Mouse (Mus musculus): ENCODE results near the gene Dnajc27. TPM values are rescaled to one million over a fixed set of nuclear protein-coding genes. Genes with fewer than 3 reads are reported as not detected.

Gene Dnajc27
- 1 to 10 TPM; 8.3 to 9.7 TPM for total RNA-seq (2021)
- polyA plus RNA-seq (2012; rRNA removed) = 7.0 and 14.0 TPM in 2 replicates
- long read RNA-seq, full-length matches to known transcripts = 7 of 13 reads
- long read RNA-seq, partial matches to known transcripts = 2 of 13 reads
- long read RNA-seq, other reads (novel, unspliced or antisense) = 4 of 13 reads

DNA sequence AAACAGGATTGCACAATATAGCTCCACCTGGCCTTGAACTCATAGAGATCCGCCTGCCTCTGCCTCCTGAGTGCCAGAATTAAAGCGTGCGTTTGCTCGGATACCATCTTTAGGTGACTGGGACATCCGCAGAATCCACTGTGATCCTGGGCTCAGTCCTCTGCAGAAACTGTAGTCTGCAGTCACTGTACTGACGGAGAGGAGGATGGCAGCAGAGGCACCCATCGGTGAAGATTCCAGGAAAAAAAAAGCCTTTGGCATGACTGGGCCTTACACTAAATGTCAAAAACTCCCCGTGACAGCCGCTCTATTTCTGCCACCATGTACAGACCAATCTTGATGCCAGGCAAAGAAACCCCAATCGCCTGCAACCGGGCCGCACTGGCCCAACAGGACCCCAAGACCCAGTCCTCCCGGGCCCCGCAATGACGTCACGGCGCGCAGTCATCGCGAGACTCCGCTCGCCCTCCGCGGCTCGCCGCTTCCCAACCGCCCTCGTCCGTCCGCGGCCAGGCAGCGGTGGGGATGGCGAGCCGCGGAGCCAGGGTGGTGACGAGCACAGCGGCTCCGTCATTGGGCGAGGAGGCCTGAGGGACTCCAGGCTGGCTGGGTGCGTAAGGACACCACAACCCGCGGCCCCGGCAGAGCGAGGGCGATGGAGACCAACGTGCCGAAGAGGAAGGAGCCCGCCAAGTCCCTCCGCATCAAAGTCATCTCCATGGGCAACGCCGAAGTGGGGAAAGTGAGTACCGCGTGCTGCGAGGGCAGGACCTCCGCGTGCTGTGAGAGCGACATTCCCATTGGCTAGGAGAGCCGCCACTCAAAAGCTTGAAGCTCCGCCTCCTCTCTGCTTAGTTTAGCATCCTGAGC, at the start of gene Dnajc27:
TSS of gene Dnajc27 (plus strand) at position 452 of the 870 bp plus-strand sequence.
- peak; percentile 95 to 97 for DNase-seq
- H3K27ac ChIP-seq = peak within 1 kb of the TSS; percentile 94
- no peaks in the 10 kb centered on the region for H3K36me3 ChIP-seq (ENCODE audit: control insufficient read depth, insufficient read depth, low read length)
- H3K4me3 ChIP-seq = peak within 1 kb of the TSS; percentile 69
- H3K79me2 ChIP-seq (replicated peaks; ENCODE audit: control insufficient read depth, insufficient read depth, low read length) = no peaks in the 10 kb centered on the region
- H3K9ac ChIP-seq (ENCODE audit: low read depth, low read length) = peak within 1 kb of the TSS; percentile 96
- intact Hi-C loops (cut with DNase I) = loop anchor here (5.0 kb wide), 1 partner anchor 420 kb away; no protein-coding TSS in a partner anchor
- H3K4me1 ChIP-seq (ENCODE audit: control insufficient read depth, insufficient read depth, low read length) = peaks cover 3% of the 10 kb centered on the region
- WGBS = 6% methylated on average over 59 of the region's 59 CpGs
- TF ChIP-seq EP300 (IDR thresholded peaks at IDR 0.05; ENCODE audit: insufficient read depth, low read depth, low read length) = 0 out of 2 replicates have a peak, but pooled peaks have one; percentile 40
- peak; percentile 81 for TF ChIP-seq POLR2A (IDR thresholded peaks at IDR 0.05; ENCODE audit: insufficient read depth, low read depth, low read length)
- no peak for TF ChIP-seq CTCF (IDR thresholded peaks at IDR 0.05)
- H3K27me3 ChIP-seq (ENCODE audit: control insufficient read depth, insufficient read depth, low read length) = no peaks in the 10 kb centered on the region

DNA sequence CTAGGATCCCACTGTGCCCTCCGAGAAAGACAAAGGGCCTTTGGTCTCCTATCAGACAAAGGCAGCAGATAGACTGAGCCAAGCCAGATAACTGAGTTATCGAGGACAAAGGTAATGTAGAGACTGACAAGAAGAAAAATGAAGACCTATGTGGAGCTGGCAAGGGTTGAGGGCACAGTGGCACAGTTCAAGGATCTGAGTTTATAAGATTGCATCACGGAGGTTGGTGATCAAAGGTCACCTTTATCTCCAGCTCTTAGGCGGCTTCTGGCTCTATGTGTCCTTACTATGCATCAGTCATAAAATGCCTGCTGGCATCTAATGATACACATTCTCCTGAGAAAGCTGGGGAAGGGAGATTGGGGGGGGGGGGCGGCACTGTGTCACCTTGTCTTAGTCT, 46.2 kb upstream of the Dnajc27 start:
- H3K4me3 ChIP-seq = no peak overlapping the region
- H3K27ac ChIP-seq = no peak overlapping the region
- intact Hi-C loops (cut with DNase I) = no loop called here
- peaks cover 3% of the 10 kb centered on the region; the same call in 1 of the 2 replicates for H3K4me1 ChIP-seq (ENCODE audit: control insufficient read depth, insufficient read depth, low read length)
- H3K9ac ChIP-seq (ENCODE audit: low read depth, low read length) = no peak overlapping the region
- DNase-seq = no peak
- TF ChIP-seq POLR2A (IDR thresholded peaks at IDR 0.05; ENCODE audit: insufficient read depth, low read depth, low read length) = no peak
- TF ChIP-seq CTCF (IDR thresholded peaks at IDR 0.05) = no peak
- no peak for TF ChIP-seq EP300 (IDR thresholded peaks at IDR 0.05; ENCODE audit: insufficient read depth, low read depth, low read length)
- no peaks in the 10 kb centered on the region for H3K27me3 ChIP-seq (ENCODE audit: control insufficient read depth, insufficient read depth, low read length)
- no peaks in the 10 kb centered on the region for H3K36me3 ChIP-seq (ENCODE audit: control insufficient read depth, insufficient read depth, low read length)
- H3K79me2 ChIP-seq (replicated peaks; ENCODE audit: control insufficient read depth, insufficient read depth, low read length) = no peaks in the 10 kb centered on the region; the same call in none of the 2 replicates
- 90% methylated on average over 5 of the region's 5 CpGs for WGBS

DNA sequence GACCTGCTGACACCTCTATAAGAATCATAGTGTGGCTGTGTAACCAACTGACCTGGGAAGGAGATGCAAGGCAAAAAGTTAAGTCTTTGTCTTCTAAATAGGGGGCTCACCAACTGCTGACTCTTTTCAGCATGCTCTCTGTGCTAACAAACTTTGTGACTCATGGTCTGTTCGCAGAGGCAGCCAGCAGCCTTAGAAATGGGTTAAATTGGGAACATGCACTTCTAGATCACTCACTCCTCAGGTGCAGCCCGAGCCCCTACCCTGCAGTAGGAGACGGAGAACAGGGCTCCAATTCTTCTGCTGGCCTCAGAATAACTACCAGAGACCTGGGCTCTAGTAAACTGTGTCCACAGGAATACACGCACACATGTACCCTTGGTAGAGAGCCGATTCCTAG, 44.9 kb upstream of the Dnajc27 start:
- peak overlapping the region; percentile 85 for H3K27ac ChIP-seq
- peak overlapping the region; percentile 71 for H3K4me3 ChIP-seq
- H3K36me3 ChIP-seq (ENCODE audit: control insufficient read depth, insufficient read depth, low read length) = no peaks in the 10 kb centered on the region
- H3K79me2 ChIP-seq (replicated peaks; ENCODE audit: control insufficient read depth, insufficient read depth, low read length) = no peaks in the 10 kb centered on the region; the same call in 1 of the 2 replicates
- H3K27me3 ChIP-seq (ENCODE audit: control insufficient read depth, insufficient read depth, low read length) = no peaks in the 10 kb centered on the region
- 37% methylated on average over 5 of the region's 5 CpGs for WGBS
- peaks cover 6% of the 10 kb centered on the region for H3K4me1 ChIP-seq (ENCODE audit: control insufficient read depth, insufficient read depth, low read length)
- no peak for DNase-seq
- intact Hi-C loops (cut with DNase I) = no loop called here
- TF ChIP-seq POLR2A (IDR thresholded peaks at IDR 0.05; ENCODE audit: insufficient read depth, low read depth, low read length) = no peak
- H3K9ac ChIP-seq (ENCODE audit: low read depth, low read length) = peak overlapping the region; percentile 74

DNA sequence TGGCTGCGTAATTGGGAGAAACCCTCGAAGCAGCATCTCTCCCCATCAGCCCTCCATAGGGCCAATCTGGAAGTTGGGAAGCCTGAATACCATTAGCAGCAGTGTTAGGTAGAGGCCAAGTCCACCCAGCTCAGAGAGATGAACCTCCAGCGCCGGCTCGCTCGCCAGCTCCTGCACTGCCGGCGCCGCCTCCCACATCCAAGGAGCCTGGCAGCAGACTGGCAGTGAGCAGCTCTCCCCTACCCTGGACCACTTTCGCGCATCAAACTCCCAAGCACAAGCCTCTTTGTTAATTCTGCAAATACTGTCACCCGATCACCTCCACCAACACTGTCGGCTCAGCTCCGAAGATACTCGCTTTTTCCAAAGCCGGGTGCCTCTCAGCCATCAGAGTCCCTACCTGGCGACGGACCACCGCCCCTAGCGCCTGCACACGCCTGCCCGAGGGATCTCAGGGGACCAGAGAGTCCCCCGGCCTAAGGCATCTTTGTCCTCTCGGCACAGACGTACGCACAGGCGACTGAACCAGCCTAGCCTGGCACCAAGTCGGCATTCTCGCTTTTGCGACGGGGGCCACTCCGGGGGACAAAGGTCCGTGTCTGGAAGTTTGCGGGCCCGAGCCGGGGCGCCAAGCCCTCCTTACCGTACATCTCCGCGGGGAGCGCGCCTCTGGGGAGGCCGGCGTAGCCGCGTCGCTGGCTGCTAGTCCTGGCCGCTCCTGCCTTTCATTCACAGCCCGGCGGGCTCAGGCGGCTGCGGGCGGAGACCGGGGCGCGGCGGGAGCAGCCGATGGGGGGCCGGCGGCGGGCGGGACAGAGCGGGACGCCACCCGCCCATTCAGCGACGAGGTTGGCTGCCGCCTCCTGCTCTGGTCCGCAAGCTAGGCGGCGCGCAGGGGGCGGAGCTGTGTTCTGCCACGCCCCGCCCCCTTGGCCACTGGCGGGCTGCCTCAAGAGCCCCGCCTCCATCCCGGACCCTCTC, 44.0 kb upstream of the Dnajc27 start, which contains the start of gene Efr3b:
TSS of gene Efr3b (minus strand) at position 855 of the 981 bp plus-strand sequence.
- TF ChIP-seq EP300 (IDR thresholded peaks at IDR 0.05; ENCODE audit: insufficient read depth, low read depth, low read length) (no peak), CTCF (IDR thresholded peaks at IDR 0.05) (peak; percentile 53), POLR2A (IDR thresholded peaks at IDR 0.05; ENCODE audit: insufficient read depth, low read depth, low read length) (no peak)
- Histone ChIP-seq H3K9ac (ENCODE audit: low read depth, low read length) (peak within 1 kb of the TSS; percentile 74), H3K79me2 (replicated peaks; ENCODE audit: control insufficient read depth, insufficient read depth, low read length) (no peaks in the 10 kb centered on the region), H3K36me3 (ENCODE audit: control insufficient read depth, insufficient read depth, low read length) (no peaks in the 10 kb centered on the region), H3K27ac (peak within 1 kb of the TSS; percentile 85), H3K4me1 (ENCODE audit: control insufficient read depth, insufficient read depth, low read length) (peaks cover 6% of the 10 kb centered on the region), H3K4me3 (peak within 1 kb of the TSS; percentile 71), H3K27me3 (ENCODE audit: control insufficient read depth, insufficient read depth, low read length) (no peaks in the 10 kb centered on the region)
- intact Hi-C loops (cut with DNase I) = loop anchor here (2.0 kb wide), 3 partner anchors 32 to 54 kb away; no protein-coding TSS in a partner anchor
- DNase-seq = peak; percentile 87 to 90
- WGBS = under 1% methylated on average over 72 of the region's 78 CpGs

DNA sequence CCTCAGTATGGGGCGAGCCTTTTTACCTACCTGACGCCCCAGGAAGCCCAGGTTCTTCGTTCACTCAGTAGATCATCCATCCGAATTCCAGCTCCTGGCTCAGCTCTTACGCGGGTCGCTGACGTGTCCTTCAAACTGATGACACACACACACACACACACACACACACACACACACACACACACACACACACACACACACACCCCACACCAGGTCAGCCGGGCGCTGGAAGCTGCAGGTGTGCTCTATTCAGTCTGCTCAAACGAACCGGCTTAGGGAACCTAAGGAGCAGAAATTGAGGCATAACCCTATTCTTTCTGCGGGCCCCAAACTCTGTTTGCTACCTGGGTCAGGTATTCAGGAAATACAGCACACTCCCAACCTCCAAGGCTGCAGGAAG, 43.3 kb upstream of the Dnajc27 start:
- H3K4me3 ChIP-seq = peak overlapping the region; percentile 71
- intact Hi-C loops (cut with DNase I) = loop anchor here (2.0 kb wide), 3 partner anchors 32 to 54 kb away; no protein-coding TSS in a partner anchor
- no peak overlapping the region for H3K9ac ChIP-seq (ENCODE audit: low read depth, low read length)
- H3K4me1 ChIP-seq (ENCODE audit: control insufficient read depth, insufficient read depth, low read length) = peaks cover 6% of the 10 kb centered on the region
- DNase-seq = no peak
- H3K27me3 ChIP-seq (ENCODE audit: control insufficient read depth, insufficient read depth, low read length) = no peaks in the 10 kb centered on the region
- H3K36me3 ChIP-seq (ENCODE audit: control insufficient read depth, insufficient read depth, low read length) = no peaks in the 10 kb centered on the region
- 12% methylated on average over 13 of the region's 13 CpGs for WGBS
- no peaks in the 10 kb centered on the region for H3K79me2 ChIP-seq (replicated peaks; ENCODE audit: control insufficient read depth, insufficient read depth, low read length)
- no peak overlapping the region; the same call in 1 of the 2 replicates for H3K27ac ChIP-seq
- TF ChIP-seq CTCF (IDR thresholded peaks at IDR 0.05) (no peak), EP300 (IDR thresholded peaks at IDR 0.05; ENCODE audit: insufficient read depth, low read depth, low read length) (no peak), POLR2A (IDR thresholded peaks at IDR 0.05; ENCODE audit: insufficient read depth, low read depth, low read length) (no peak)
